Mouse (Mus musculus): ENCODE measurements at regions not wholly inside any gene's neighbourhood (a gene's known extent, or its start where the extent isn't known, plus 50 kb on each side); places are given as distances from the start of the nearest gene placed in this dataset.

DNA sequence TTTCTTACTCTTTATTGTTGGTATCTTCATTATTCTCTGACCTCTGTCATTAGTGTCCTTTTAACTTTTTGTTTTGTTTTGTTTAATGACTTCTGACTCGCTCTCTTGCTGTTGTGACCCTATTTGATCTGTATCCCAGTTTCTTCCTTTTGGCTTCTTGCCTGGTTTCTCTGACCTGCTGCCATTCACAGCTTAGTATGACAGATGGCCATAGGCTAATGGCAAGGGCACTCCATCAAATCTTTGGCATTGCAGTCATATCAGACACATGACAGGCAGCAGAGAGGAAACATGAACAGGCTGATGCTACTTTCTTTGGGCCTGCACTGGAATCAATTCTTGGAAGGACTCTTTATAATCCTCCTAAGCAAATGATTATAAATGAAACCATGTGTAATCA, 106.3 kb upstream of the Man1a start:
- Histone ChIP-seq H3K9me3 (ENCODE audit: low read length) (no peaks in the 10 kb centered on the region), H3K27ac (ENCODE audit: low read depth) (no peak overlapping the region), H3K4me2 (ENCODE audit: low read depth, low read length) (no peak overlapping the region), H3K4me1 (ENCODE audit: insufficient read depth) (no peaks in the 10 kb centered on the region), H3K27me3 (ENCODE audit: insufficient read depth, low read length) (no peaks in the 10 kb centered on the region), H3K36me3 (replicated peaks; ENCODE audit: insufficient read depth, low read length) (no peaks in the 10 kb centered on the region), H3K9ac (replicated peaks) (no peak overlapping the region), H3K4me3 (ENCODE audit: low read depth, low read length) (no peak overlapping the region)
- no peak for TF ChIP-seq CTCF (IDR thresholded peaks at IDR 0.05; ENCODE audit: low read depth)
- no peak for TF ChIP-seq EP300 (IDR thresholded peaks at IDR 0.05; ENCODE audit: low read depth)
- ATAC-seq (no peak), DNase-seq (no peak)
- 76% methylated on average over 1 of the region's 1 CpGs for WGBS (ENCODE audit: insufficient replicate concordance)

DNA sequence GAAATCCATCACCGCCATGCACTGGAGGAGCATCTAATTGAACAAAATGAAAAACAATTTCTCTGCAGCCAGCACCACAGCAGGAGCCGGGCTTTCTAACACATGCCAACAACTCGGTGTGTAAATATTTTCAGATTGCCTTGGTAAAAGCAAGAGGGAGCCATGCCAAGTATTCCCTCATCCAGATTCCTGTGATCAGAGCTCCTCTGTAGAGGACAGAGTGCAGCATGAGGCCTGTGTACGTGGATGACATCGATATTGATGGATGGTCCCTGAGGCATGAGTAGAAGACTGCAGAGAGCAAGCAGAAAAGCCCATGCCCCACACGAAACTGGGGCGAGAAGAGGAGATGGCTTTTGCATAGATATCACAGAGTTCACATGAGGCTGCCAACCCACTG, 92.9 kb upstream of the Man1a start:
- DNase-seq, result peak; percentile 21
- Histone ChIP-seq H3K36me3 (replicated peaks; ENCODE audit: insufficient read depth, low read length) (no peaks in the 10 kb centered on the region), H3K27me3 (ENCODE audit: insufficient read depth, low read length) (no peaks in the 10 kb centered on the region), H3K4me2 (ENCODE audit: low read depth, low read length) (no peak overlapping the region), H3K4me3 (ENCODE audit: low read depth, low read length) (no peak overlapping the region), H3K9ac (replicated peaks) (no peak overlapping the region), H3K4me1 (ENCODE audit: insufficient read depth) (no peaks in the 10 kb centered on the region), H3K27ac (ENCODE audit: low read depth) (no peak overlapping the region), H3K9me3 (ENCODE audit: low read length) (no peaks in the 10 kb centered on the region)
- TF ChIP-seq CTCF (IDR thresholded peaks at IDR 0.05; ENCODE audit: low read depth) (no peak), EP300 (IDR thresholded peaks at IDR 0.05; ENCODE audit: low read depth) (no peak)
- ATAC-seq, result peak; percentile 83
- WGBS (ENCODE audit: insufficient replicate concordance), result 73% methylated on average over 7 of the region's 7 CpGs

DNA sequence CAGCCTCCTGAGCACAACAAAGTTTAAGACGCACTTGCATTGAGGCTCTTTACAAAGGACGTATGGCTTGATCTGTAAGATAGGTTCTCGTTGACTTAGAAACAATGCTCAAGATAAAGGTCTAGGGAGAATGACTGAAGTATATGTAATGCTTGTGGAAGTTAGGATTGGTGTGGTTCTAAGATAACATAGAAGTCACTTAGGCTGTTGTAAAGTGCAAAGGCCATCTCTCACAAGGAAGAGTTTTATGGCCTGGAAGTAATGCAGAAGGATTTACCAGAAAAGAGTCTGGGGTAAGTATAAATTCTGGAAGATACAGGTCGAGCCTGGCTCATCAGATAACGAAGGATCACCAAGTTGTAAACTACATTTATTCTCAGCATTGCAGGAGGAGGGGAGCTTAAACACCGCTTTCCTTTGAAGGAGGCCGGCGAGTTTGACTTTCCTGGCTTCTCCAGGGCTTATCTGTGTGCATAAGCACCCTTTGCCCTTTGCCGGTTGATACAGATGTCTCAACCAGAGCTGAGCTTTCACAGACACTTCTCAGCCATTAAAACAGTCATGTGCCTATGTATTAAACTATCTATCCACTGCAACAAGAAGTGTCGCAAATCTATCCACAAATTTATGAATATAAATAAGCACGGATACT, 84.8 kb upstream of the Man1a start:
- no peak for DNase-seq
- Histone ChIP-seq H3K9ac (replicated peaks) (no peak overlapping the region), H3K27ac (ENCODE audit: low read depth) (no peak overlapping the region), H3K4me3 (ENCODE audit: low read depth, low read length) (no peak overlapping the region), H3K9me3 (ENCODE audit: low read length) (no peaks in the 10 kb centered on the region), H3K4me2 (ENCODE audit: low read depth, low read length) (no peak overlapping the region), H3K27me3 (ENCODE audit: insufficient read depth, low read length) (no peaks in the 10 kb centered on the region), H3K36me3 (replicated peaks; ENCODE audit: insufficient read depth, low read length) (no peaks in the 10 kb centered on the region), H3K4me1 (ENCODE audit: insufficient read depth) (no peaks in the 10 kb centered on the region)
- 57% methylated on average over 11 of the region's 11 CpGs for WGBS (ENCODE audit: insufficient replicate concordance)
- TF ChIP-seq EP300 (IDR thresholded peaks at IDR 0.05; ENCODE audit: low read depth) (no peak), CTCF (IDR thresholded peaks at IDR 0.05; ENCODE audit: low read depth) (no peak)
- ATAC-seq, result no peak

DNA sequence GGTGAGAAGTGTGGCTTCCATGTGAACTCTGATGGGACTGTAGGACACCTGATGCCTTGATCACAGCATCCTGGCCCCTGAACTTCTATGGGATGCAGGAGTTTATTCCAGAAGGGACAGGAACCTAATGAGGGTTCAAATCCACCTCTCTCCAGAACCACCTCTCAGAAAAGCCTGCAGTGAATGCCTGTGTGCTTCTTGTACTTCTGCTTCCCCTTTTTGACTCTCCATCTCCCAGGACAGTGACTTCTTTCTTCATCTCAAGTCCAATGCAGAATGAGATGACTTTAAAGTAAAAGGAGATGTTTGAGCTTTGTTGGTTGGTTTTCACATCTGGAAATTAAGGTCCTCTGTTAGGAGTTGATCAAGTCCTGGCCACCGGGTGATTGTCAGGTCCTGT, 77.5 kb upstream of the Man1a start:
- no peak overlapping the region for H3K4me3 ChIP-seq (ENCODE audit: low read depth, low read length)
- DNase-seq (no peak), ATAC-seq (no peak)
- no peaks in the 10 kb centered on the region for H3K9me3 ChIP-seq (ENCODE audit: low read length)
- no peak overlapping the region for H3K27ac ChIP-seq (ENCODE audit: low read depth)
- 84% methylated on average over 1 of the region's 1 CpGs for WGBS (ENCODE audit: insufficient replicate concordance)
- no peaks in the 10 kb centered on the region for H3K4me1 ChIP-seq (ENCODE audit: insufficient read depth)
- no peak overlapping the region for H3K9ac ChIP-seq (replicated peaks)
- TF ChIP-seq CTCF (IDR thresholded peaks at IDR 0.05; ENCODE audit: low read depth) (no peak), EP300 (IDR thresholded peaks at IDR 0.05; ENCODE audit: low read depth) (no peak)
- no peak overlapping the region for H3K4me2 ChIP-seq (ENCODE audit: low read depth, low read length)
- H3K27me3 ChIP-seq (ENCODE audit: insufficient read depth, low read length), result no peaks in the 10 kb centered on the region
- H3K36me3 ChIP-seq (replicated peaks; ENCODE audit: insufficient read depth, low read length), result no peaks in the 10 kb centered on the region

DNA sequence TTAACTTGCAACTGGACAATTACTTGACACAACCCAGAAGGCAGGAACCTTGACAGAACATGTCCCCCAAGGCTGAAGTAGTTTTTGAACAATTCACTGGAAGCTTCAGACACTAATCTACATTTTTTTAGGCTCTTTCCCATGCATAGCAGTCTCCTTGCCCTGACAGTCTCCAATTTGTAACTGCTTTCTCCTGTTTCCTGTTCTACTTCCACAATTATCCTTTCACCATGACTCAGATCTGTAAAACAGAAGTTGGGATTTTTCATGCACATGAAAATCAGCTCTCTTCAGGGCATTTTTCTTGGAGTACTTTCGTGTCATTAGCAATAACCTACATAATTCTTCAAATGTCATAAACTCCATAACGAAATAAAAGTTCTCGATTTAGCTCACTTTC, 56.2 kb upstream of the Man1a start:
- H3K9ac ChIP-seq (replicated peaks), result no peak overlapping the region
- no peaks in the 10 kb centered on the region for H3K36me3 ChIP-seq (replicated peaks; ENCODE audit: insufficient read depth, low read length)
- TF ChIP-seq EP300 (IDR thresholded peaks at IDR 0.05; ENCODE audit: low read depth), result no peak
- no peak for TF ChIP-seq CTCF (IDR thresholded peaks at IDR 0.05; ENCODE audit: low read depth)
- DNase-seq, result no peak
- 66% methylated on average over 3 of the region's 3 CpGs for WGBS (ENCODE audit: insufficient replicate concordance)
- no peak overlapping the region for H3K27ac ChIP-seq (ENCODE audit: low read depth)
- H3K9me3 ChIP-seq (ENCODE audit: low read length), result no peaks in the 10 kb centered on the region
- no peak for ATAC-seq
- H3K4me2 ChIP-seq (ENCODE audit: low read depth, low read length), result no peak overlapping the region
- H3K27me3 ChIP-seq (ENCODE audit: insufficient read depth, low read length), result no peaks in the 10 kb centered on the region
- no peak overlapping the region for H3K4me3 ChIP-seq (ENCODE audit: low read depth, low read length)
- no peaks in the 10 kb centered on the region for H3K4me1 ChIP-seq (ENCODE audit: insufficient read depth)
